Mouse (Mus musculus) bone marrow macrophage, adult 2 months (primary cell): ENCODE results near the gene Plcb4.

Experiments used
- CTCF ChIP-seq: IDR thresholded peaks from 2 replicates; pipeline ENCODE4 v1.5.1; 2012; ENCODE audit warnings: low read depth, mild to moderate bottlenecking, low read length, moderate library complexity
- POLR2A ChIP-seq: IDR thresholded peaks from 2 replicates; pipeline ENCODE4 v1.6.1; 2012; ENCODE audit warnings: mild to moderate bottlenecking, low read depth, low read length, borderline replicate concordance

DNA sequence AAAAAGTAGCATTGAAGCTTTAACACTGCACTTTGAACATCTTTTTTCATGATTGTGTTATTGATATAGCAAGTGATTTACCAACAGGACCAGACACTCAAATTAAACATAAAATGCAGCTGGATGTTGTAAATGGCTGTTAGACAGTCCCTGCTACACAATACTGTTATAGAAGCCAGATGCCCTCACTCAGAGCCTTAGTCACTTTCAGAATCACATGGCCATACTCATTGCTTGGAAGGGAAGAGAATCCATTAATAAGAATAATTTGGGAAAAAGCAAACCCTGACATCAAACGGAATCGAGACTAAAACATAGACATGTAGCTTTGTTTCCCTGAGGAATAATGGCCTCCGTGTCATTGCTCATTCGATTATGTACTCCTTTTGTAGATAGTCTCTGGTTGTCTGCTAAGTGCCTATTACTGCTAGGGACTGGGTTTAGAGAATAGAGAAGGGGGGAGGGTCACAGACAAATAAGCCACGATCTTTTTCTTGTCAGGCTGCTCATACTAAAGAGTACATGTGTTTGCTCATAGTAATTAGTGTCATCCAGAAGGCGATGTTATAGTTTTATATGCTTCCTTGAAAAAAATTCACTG lies 197.2 kb downstream of the Plcb4 start:
- no peak for TF ChIP-seq CTCF
- TF ChIP-seq POLR2A: no peak
